Mouse (Mus musculus): Measurements from ENCODE around the gene Glb1l3.
"Not testable (repeated sequence)": the region's sequence is repeated elsewhere in the genome, so short reads cannot be mapped to it uniquely, and the experiment has no call there.

Glb1l3 gene

GRCm38 (mm10) chr9:26860751-26861150 is at the start of gene Glb1l3:
TSS of gene Glb1l3 (minus strand) at chr9:26860890.
- ATAC-seq (ENCODE audit: insufficient number of reproducible peaks, low FRiP score, low TSS enrichment) = no peak

- not testable (repeated sequence) for ATAC-seq (ENCODE audit: insufficient number of reproducible peaks, low FRiP score, low TSS enrichment)
Observed at GRCm38 (mm10) chr9:26869856-26870255, 9.2 kb upstream of the Glb1l3 start.

- ATAC-seq (ENCODE audit: insufficient number of reproducible peaks, low FRiP score, low TSS enrichment) = no peak
Observed at GRCm38 (mm10) chr9:26831089-26831488, 29.6 kb downstream of the Glb1l3 start.

DNA sequence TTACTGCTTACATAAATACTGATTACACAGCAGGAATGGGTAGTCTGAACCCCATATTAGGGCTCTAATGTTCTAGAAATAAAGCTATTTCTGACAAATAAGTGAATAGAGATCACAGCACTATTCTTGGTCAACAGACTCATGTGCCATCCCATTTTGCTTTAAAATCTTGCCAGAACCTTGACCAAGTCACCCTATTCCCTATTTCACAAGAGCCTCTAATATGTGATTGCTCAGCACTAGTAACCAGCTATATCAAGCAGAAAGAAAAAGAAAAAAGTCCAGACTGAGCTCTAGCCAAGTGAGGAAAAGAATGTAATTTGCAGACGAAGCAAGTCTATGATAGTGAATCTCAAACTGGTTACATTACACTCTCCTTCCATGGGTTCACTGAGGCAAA is 40.7 kb downstream of the Glb1l3 start:
- ATAC-seq (ENCODE audit: insufficient number of reproducible peaks, low FRiP score, low TSS enrichment) = no peak

DNA sequence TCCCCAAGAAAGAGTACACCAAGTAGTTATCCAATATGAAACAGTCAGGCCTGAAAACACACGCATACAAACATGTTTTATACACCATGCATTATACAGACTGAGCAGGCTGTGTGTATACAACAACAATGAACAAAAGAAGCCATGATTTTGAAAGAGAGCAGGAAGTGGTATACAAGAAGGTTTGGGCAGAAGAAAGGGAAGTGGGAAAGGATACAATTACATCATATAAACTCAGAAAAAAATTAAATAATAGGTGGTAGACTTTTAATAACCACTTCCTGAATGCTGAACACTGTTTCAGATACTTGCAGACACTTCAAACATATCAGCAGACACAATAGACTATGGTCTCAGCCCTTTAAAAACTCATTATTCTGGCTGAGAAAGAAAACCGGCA is 52.0 kb downstream of the Glb1l3 start:
- ATAC-seq (ENCODE audit: insufficient number of reproducible peaks, low FRiP score, low TSS enrichment) = no peak

DNA sequence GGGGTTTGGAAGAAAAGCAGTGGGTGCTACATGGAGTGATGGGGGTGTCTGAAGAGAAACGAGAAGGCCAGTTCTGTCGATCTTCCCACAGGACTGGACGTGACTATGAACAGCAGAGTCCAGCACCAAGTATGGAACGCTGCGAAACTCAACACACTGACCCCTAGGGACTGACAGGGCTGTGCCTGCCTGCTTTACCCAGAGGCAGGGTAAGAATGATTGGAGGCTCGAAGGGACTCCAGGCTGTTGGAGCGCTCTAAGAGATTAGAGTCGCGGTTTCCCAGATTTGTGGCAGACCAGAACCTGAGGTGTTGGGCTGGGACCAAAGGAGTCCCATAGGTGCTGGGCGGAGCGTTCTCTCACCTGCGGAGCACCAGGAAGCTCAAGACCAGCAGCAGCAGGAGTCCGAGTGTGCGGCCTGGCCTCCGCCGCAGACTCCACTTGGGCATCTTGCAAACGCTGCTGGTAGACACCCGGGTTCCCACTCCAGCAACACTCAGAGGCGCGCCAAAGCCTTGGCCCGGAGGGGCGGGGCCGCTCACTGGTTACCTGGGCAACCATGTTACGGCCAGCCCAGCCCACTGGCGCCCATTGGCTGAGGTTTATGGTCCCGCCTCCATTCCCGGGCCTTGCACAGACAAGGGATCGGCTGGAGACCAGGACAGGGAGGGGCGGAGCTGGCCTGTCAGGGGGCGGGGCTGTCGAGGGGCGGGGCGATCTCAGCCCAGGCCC is 54.6 kb downstream of the Glb1l3 start, which contains the start of gene Glb1l2:
Glb1l2 (minus strand) TSS at position 534 of the 732 bp plus-strand sequence.
- peak; percentile 88 for ATAC-seq (ENCODE audit: insufficient number of reproducible peaks, low FRiP score, low TSS enrichment)

DNA sequence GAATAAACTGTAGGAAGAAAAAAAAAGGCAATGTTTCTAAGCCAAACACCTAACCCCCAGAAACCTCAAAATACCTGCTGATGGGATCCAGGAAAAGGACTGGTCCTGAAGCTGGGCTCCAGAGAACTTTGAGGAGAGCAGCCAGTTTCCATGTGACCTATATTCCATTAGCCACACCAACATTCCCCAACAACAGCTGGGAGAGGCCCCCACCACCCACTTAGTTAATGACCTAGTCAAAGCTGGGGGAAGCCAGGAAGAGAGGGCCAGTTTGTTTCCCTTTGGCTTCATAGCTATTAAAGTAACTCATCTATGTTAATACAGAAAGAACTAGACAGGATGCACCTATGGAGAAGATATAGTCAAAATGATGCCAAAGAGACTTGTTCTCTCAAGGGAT is 56.4 kb downstream of the Glb1l3 start:
- ATAC-seq (ENCODE audit: insufficient number of reproducible peaks, low FRiP score, low TSS enrichment) = no peak

GRCm38 (mm10) chr9:26800357-26800756 is 60.3 kb downstream of the Glb1l3 start:
- ATAC-seq (ENCODE audit: insufficient number of reproducible peaks, low FRiP score, low TSS enrichment) = no peak

DNA sequence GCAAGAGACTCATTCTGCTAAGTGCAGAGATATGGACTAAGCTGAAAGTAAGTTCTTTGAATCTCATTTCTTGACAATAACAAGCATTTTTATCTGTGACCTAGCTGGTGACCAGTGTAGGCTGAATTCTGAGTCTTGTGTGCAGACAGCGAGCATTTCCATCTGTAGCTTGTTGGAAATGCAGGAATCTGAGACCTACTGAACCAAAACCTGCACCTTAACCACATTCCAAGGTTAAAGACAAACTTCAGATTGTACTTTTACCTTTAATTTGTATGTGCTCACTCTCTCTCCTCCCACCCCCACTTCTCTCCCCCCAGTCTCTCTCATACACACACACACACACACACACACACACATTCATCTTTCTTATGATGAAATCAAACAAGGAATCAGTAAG is 62.0 kb downstream of the Glb1l3 start:
- no peak for ATAC-seq (ENCODE audit: insufficient number of reproducible peaks, low FRiP score, low TSS enrichment)

DNA sequence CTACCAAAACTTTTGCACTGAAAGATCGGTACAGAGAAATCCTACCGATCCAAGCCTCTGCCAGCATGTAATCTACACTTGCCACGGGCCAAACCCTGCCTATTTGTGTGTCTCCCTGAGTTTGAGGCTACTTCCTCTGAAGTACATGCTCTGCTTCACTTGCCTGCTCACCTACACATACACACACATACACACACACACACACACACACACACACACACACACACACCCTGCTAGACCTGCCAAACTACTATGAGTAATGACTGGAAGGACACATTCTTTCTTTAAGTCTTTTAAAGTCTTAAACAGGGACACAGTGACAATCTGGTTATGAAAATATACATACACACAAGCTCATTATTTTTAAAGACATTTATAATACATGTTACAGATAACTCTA is 62.5 kb downstream of the Glb1l3 start:
- no peak for ATAC-seq (ENCODE audit: insufficient number of reproducible peaks, low FRiP score, low TSS enrichment)

DNA sequence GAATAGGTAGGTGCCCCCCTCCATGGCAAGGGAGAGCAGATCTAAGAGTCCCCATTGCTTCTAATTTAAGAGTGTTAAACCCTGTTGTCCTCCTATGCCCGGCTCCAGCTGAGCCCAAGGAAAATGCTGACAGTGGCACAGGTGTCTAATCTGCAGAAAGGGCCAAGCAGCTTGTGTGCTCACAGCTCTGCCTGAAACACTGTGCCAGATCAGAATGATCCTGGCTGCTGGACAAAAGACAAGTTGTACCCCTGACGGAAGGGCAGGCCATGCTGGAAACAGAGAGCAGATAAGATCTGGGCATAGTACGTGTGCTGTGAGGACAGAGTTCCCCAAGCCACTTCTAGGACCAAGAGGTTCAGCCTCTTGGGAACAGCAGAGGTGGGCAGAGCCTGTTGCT is 67.9 kb downstream of the Glb1l3 start:
- ATAC-seq (ENCODE audit: insufficient number of reproducible peaks, low FRiP score, low TSS enrichment) = peak; percentile 31; the same call in 1 of the 2 replicates

DNA sequence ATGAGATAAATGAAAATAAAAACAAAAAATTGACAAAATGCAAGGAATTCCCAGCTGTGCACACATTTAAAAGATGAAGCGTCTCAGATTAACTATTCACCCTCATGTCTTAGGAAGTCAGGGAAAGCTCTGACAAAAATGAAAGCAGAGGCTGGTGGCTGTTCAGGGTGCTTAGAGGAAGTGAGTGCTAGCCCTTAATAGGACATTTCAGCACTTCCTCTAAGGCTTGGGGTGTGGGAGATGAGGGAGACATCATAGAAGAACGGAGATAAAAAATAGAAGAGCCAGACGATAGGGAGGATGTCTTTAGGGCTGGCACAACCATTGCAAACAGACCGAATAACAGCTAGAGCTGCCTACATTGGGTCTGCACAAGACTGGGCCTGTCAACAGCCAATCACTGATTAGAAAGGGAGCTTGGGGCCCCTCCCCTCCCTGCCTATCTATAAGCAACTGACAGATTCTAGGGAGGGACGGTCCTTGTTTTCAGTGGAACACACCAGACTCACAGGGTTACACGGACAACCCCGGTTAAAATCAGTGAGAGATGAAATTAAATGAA is 77.2 kb downstream of the Glb1l3 start:
- ATAC-seq (ENCODE audit: insufficient number of reproducible peaks, low FRiP score, low TSS enrichment) = no peak

- ATAC-seq (ENCODE audit: insufficient number of reproducible peaks, low FRiP score, low TSS enrichment) = no peak
Observed at GRCm38 (mm10) chr9:26778421-26778820, 82.3 kb downstream of the Glb1l3 start.

- 0 out of 2 replicates have a peak, but pooled peaks have one; percentile 26 for ATAC-seq (ENCODE audit: insufficient number of reproducible peaks, low FRiP score, low TSS enrichment)
Observed at GRCm38 (mm10) chr9:26776122-26776902, 84.4 kb downstream of the Glb1l3 start.

- ATAC-seq (ENCODE audit: insufficient number of reproducible peaks, low FRiP score, low TSS enrichment) = no peak
Observed at GRCm38 (mm10) chr9:26775700-26776099, 85.0 kb downstream of the Glb1l3 start.

DNA sequence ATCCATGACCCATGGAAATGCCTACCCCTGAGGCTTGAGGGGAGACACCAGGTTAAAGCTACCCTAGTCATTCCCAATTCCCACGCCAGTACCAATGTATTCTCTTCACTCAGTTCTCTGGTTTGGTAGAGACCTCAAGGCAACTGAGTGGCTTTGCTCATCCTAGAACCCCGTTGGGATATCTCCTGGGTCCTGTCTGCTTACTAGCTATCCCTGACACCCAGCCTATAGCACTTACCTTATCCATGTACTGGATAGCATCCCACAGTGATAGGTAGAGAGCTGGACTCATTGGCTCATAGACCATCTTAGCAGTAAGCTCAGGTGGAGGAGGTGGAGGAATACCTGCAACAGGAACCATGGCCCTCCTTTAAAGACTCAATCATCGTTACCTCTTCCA is 92.5 kb downstream of the Glb1l3 start:
- no peak for ATAC-seq (ENCODE audit: insufficient number of reproducible peaks, low FRiP score, low TSS enrichment)
